Mouse (Mus musculus) CH12.LX (cell line): ENCODE measurements at regions not wholly inside any gene's neighbourhood (a gene's known extent, or its start where the extent isn't known, plus 50 kb on each side); places are given as distances from the start of the nearest gene placed in this dataset.

Experiments used
- DNase-seq: peaks from one replicate; pipeline ENCODE4 v3.0.0-alpha.2; 2013; ENCODE audit errors: extremely low read depth
- H3K27ac ChIP-seq: 2 replicates; pipeline ENCODE4 v1.5.1; 2012; ENCODE audit warnings: low read depth, mild to moderate bottlenecking, control low read depth, moderate library complexity; ENCODE audit not compliant: insufficient read depth
- H3K27me3 ChIP-seq: replicated peaks from 2 replicates; pipeline ENCODE3; 2012; ENCODE audit warnings: inconsistent platforms
- H3K36me3 ChIP-seq, 2 experiments: replicated peaks in 1 of 2; 2 replicates each; pipeline versions ENCODE3 to v1.6.1; 2012; ENCODE audit warnings: inconsistent platforms in 1 of 2, low read length in 1 of 2, mild to moderate bottlenecking in 1 of 2, mixed read lengths in 1 of 2, moderate library complexity in 1 of 2; ENCODE audit not compliant: control insufficient read depth in 1 of 2, insufficient read depth in 1 of 2
- H3K4me1 ChIP-seq, 2 experiments: 2 replicates each; pipeline ENCODE4 v1.6.1; 2012; ENCODE audit warnings: inconsistent platforms in 1 of 2, moderate library complexity in 1 of 2; ENCODE audit not compliant: insufficient read depth in 2 of 2, control insufficient read depth in 1 of 2
- H3K4me2 ChIP-seq: 2 replicates; pipeline ENCODE4 v1.6.1; 2012; ENCODE audit warnings: low read depth, mild to moderate bottlenecking, control low read depth; ENCODE audit not compliant: poor library complexity, insufficient read depth, severe bottlenecking
- H3K4me3 ChIP-seq, 3 experiments: fragments of 150-350 bp in 1 of 3; sonication (generic) in 1 of 3; replicated peaks in 1 of 3; 2 replicates each; pipeline versions ENCODE3 to v1.5.1; 2011 to 2012; ENCODE audit warnings: low read depth in 2 of 3, low read length in 2 of 3, mild to moderate bottlenecking in 2 of 3, moderate library complexity in 2 of 3, control low read depth in 1 of 3, improper control_type of control experiment in 1 of 3, inconsistent platforms in 1 of 3, mixed read lengths in 1 of 3; ENCODE audit not compliant: poor library complexity in 1 of 3
- H3K79me2 ChIP-seq: replicated peaks from 2 replicates; pipeline ENCODE4 v1.6.1; 2012; ENCODE audit warnings: mild to moderate bottlenecking, moderate library complexity; ENCODE audit not compliant: control insufficient read depth, poor library complexity, insufficient read depth, severe bottlenecking; ENCODE audit errors: extremely low read depth
- H3K9ac ChIP-seq: 2 replicates; pipeline ENCODE4 v1.6.1; 2012; ENCODE audit warnings: low read depth, mild to moderate bottlenecking, control low read depth, moderate library complexity; ENCODE audit not compliant: insufficient read depth
- H3K9me3 ChIP-seq: replicated peaks from 2 replicates; pipeline ENCODE3; 2012; ENCODE audit warnings: low read length, inconsistent platforms, mixed read lengths
- KAT2A ChIP-seq: IDR thresholded peaks from 2 replicates; pipeline ENCODE4 v1.6.1; 2012; ENCODE audit warnings: low read length, improper control_type of control experiment, inconsistent platforms; ENCODE audit not compliant: insufficient replicate concordance
- MEF2A ChIP-seq: IDR thresholded peaks from 2 replicates; pipeline ENCODE4 v1.6.1; 2014; ENCODE audit warnings: low read depth, mild to moderate bottlenecking, inconsistent platforms, low read length, improper control_type of control experiment, borderline replicate concordance
- MXI1 ChIP-seq: IDR thresholded peaks from 2 replicates; pipeline ENCODE4 v1.6.1; 2011; ENCODE audit warnings: mild to moderate bottlenecking, low read depth, low read length, improper control_type of control experiment
- MYC ChIP-seq: IDR thresholded peaks from 2 replicates; pipeline ENCODE4 v1.6.1; 2011; ENCODE audit warnings: low read depth, mild to moderate bottlenecking, improper control_type of control experiment, low read length
- PAX5 ChIP-seq: IDR thresholded peaks from 2 replicates; pipeline ENCODE4 v1.6.1; 2012; ENCODE audit warnings: low read length, inconsistent platforms, mixed read lengths
- POLR2A ChIP-seq: IDR thresholded peaks from 2 replicates; pipeline ENCODE4 v1.6.1; 2011; ENCODE audit warnings: low read depth, mild to moderate bottlenecking, improper control_type of control experiment, low read length
- RAD21 ChIP-seq: IDR thresholded peaks from 2 replicates; pipeline ENCODE4 v1.6.1; 2011; ENCODE audit warnings: low read depth, mild to moderate bottlenecking, low read length, improper control_type of control experiment, moderate library complexity
- TBP ChIP-seq: conservative IDR thresholded peaks from 2 replicates; pipeline ENCODE4 v1.6.1; 2011; ENCODE audit warnings: low read depth, low read length, improper control_type of control experiment
- USF1 ChIP-seq: IDR thresholded peaks from 2 replicates; pipeline ENCODE4 v1.6.1; 2014; ENCODE audit warnings: low read depth, mild to moderate bottlenecking, inconsistent platforms, low read length, improper control_type of control experiment
- ZC3H11A ChIP-seq: IDR thresholded peaks from 2 replicates; pipeline ENCODE4 v1.6.1; 2012; ENCODE audit warnings: low read depth, mild to moderate bottlenecking, inconsistent platforms, low read length, improper control_type of control experiment
- ZKSCAN1 ChIP-seq: IDR thresholded peaks from 2 replicates; pipeline ENCODE4 v1.6.1; 2012; ENCODE audit warnings: low read depth, inconsistent platforms, low read length, improper control_type of control experiment, borderline replicate concordance
- ZNF384 ChIP-seq: IDR thresholded peaks from 2 replicates; pipeline ENCODE4 v1.6.1; 2012; ENCODE audit warnings: low read depth, low read length, improper control_type of control experiment, inconsistent platforms
- dilution Hi-C: fragments of 300-500 bp; cut with MboI; formaldehyde crosslinking; loops from 2 replicates; pipeline ENCODE4 v1.14.3; 2020; ENCODE audit warnings: low sequenced_read_pairs; ENCODE audit not compliant: extremely low pct_unique_long_range_greater_than_20kb, extremely low pct_ligation_motif_present
- in situ Hi-C: fragments of 300-500 bp; cut with MboI; formaldehyde crosslinking; loops from 3 replicates; pipeline ENCODE4 v1.14.3; 2019; ENCODE audit warnings: low sequenced_read_pairs, low pct_ligation_motif_present, low pct_unique_long_range_greater_than_20kb, mixed read lengths

DNA sequence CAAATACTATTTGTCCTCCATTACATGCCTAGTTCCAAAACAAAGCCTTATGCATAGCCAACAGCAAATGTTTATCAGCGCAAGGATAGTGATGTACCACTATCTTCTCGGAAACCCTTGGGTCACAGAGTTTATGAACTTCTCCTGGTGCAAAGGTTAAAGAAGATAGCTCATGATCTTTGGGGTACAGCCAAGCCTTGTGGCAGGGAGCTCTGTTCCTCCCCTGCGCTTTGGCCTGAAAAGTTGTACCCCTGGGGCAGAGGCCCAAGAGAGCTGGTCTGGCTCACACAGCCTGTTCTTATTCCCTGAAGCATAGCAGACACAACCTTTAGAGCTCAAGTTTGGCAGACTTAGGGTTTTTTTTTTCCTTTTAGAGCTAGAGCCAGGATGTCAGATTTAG lies 107.6 kb upstream of the Cxcl12 start:
- Histone ChIP-seq H3K79me2 (no peaks in the 10 kb centered on the region), H3K36me3 (no peaks in the 10 kb centered on the region), H3K9me3 (no peaks in the 10 kb centered on the region), H3K9ac (no peak overlapping the region), H3K4me3 (no peak overlapping the region), H3K4me1 (no peaks in the 10 kb centered on the region), H3K4me2 (no peak overlapping the region), H3K27ac (no peak overlapping the region), H3K27me3 (peaks cover 91% of the 10 kb centered on the region)
- TF ChIP-seq MXI1 (no peak), ZKSCAN1 (no peak), KAT2A (no peak), PAX5 (no peak), ZNF384 (no peak), TBP (no peak), MEF2A (no peak)
- in situ Hi-C loops (no loop called here), dilution Hi-C loops (no loop called here)
- no peak for DNase-seq

DNA sequence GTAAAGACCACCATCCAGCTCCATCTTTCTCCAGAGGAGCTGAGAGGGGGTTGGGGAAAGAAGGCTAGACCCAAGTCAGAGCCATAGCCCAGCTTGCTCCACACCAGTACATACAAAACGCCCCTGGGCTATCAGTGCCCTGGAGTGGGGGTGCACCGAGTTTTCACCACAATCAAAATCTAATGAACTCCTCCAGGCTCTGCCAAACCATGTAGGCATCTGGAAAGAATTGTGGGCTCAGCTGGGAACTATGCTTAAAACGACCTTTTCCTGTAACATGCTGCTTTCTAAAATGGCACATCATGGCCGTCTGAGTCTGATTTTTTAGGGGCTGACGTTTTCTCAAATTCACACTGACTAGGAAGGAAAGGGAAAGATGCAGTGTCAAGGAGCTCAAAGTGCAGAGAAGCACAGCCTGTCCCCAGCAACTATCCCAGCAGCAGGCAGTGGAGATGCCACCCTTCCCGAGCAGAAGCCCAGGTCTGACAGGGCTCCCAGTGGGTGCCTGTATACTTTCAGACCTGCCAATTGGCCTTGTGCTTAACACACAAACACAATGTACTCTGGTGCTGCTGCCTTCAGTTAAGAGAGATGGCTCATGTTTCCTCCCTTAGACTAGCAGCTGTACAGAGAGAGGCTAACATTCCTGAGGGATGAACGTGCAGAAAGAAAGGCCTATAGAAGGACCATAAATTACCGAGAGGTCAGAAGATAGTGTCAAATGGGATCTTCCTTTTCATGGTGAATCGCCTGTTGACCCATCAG lies 100.6 kb upstream of the Cxcl12 start:
- H3K27ac ChIP-seq: no peak overlapping the region
- DNase-seq: no peak
- H3K4me2 ChIP-seq: no peak overlapping the region
- dilution Hi-C loops (no loop called here), in situ Hi-C loops (no loop called here)
- no peaks in the 10 kb centered on the region for H3K4me1 ChIP-seq
- H3K36me3 ChIP-seq: no peaks in the 10 kb centered on the region
- no peak for TF ChIP-seq TBP
- no peaks in the 10 kb centered on the region for H3K9me3 ChIP-seq
- H3K79me2 ChIP-seq: no peaks in the 10 kb centered on the region
- no peak overlapping the region for H3K9ac ChIP-seq
- no peak overlapping the region for H3K4me3 ChIP-seq
- H3K27me3 ChIP-seq: peaks cover 76% of the 10 kb centered on the region

DNA sequence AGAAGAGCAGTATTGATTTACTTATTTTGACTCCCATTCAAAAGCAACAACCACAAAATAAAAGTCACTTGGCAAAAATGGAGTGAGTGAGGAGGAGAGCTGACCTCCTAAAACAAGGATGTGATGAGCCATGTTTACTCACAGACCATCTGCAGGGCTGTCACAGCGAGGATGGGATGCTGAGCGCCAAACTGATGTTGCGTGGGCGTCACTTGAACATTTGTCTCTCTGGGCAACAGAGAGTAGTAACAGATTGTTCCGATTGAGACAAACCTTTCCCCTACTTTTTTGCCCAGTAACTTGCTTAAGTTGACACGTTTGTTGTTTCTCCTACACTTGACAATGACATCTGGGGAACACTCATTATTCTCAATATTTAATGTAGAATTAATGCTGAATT lies 97.0 kb upstream of the Cxcl12 start:
- no peaks in the 10 kb centered on the region for H3K9me3 ChIP-seq
- TF ChIP-seq ZC3H11A: no peak
- TF ChIP-seq USF1: no peak
- no peak for TF ChIP-seq POLR2A
- TF ChIP-seq RAD21: no peak
- no peak for TF ChIP-seq MYC
- no peak for TF ChIP-seq ZNF384
- TF ChIP-seq TBP: no peak
- TF ChIP-seq, all 38 proteins: peak for 0
- in situ Hi-C loops: no loop called here
- Histone ChIP-seq H3K4me3 (no peak overlapping the region), H3K9ac (no peak overlapping the region), H3K36me3 (no peaks in the 10 kb centered on the region), H3K27ac (no peak overlapping the region), H3K79me2 (no peaks in the 10 kb centered on the region), H3K4me1 (no peaks in the 10 kb centered on the region), H3K4me2 (no peak overlapping the region), H3K27me3 (peaks cover 67% of the 10 kb centered on the region)
- no peak for DNase-seq
- dilution Hi-C loops: no loop called here
